Mouse (Mus musculus): Measurements from ENCODE around the gene Osbpl3. TPM values are rescaled to one million over a fixed set of nuclear protein-coding genes. Genes with fewer than 3 reads are reported as not detected.

The Osbpl3 gene
- polyA plus RNA-seq, 1 experiment from 2014 or later = 6.4 TPM

- Histone ChIP-seq H3K4me2 (ENCODE audit: low read depth, low read length) (no peak overlapping the region), H3K27me3 (ENCODE audit: control insufficient read depth, insufficient read depth, low read depth, low read length) (no peaks in the 10 kb centered on the region), H3K36me3 (ENCODE audit: control insufficient read depth, insufficient read depth, low read length) (no peaks in the 10 kb centered on the region), H3K9ac (ENCODE audit: low read length) (no peak overlapping the region), H3K9me3 (ENCODE audit: control insufficient read depth, low read length) (no peaks in the 10 kb centered on the region), H3K4me3 (ENCODE audit: low read length) (no peak overlapping the region), H3K27ac (ENCODE audit: low read length) (no peak overlapping the region), H3K4me1 (replicated peaks; ENCODE audit: control insufficient read depth, insufficient read depth, low read length) (no peaks in the 10 kb centered on the region)
- no peak for ATAC-seq (ENCODE audit: low read depth)
- 80% methylated on average over 4 of the region's 4 CpGs for WGBS
Measured at GRCm38 (mm10) chr6:50402872-50403271, 53.1 kb downstream of the Osbpl3 start.

- no peak overlapping the region for H3K27ac ChIP-seq (ENCODE audit: low read length)
- H3K9me3 ChIP-seq (ENCODE audit: control insufficient read depth, low read length) = no peaks in the 10 kb centered on the region
- no peak for ATAC-seq (ENCODE audit: low read depth)
- H3K4me3 ChIP-seq (ENCODE audit: low read length) = no peak overlapping the region
- H3K4me1 ChIP-seq (replicated peaks; ENCODE audit: control insufficient read depth, insufficient read depth, low read length) = no peaks in the 10 kb centered on the region
- no peaks in the 10 kb centered on the region for H3K36me3 ChIP-seq (ENCODE audit: control insufficient read depth, insufficient read depth, low read length)
- H3K9ac ChIP-seq (ENCODE audit: low read length) = no peak overlapping the region
- WGBS = 80% methylated on average over 6 of the region's 6 CpGs
- H3K4me2 ChIP-seq (ENCODE audit: low read depth, low read length) = no peak overlapping the region
- H3K27me3 ChIP-seq (ENCODE audit: control insufficient read depth, insufficient read depth, low read depth, low read length) = no peaks in the 10 kb centered on the region
Measured at GRCm38 (mm10) chr6:50400234-50400633, 55.8 kb downstream of the Osbpl3 start.

- Histone ChIP-seq H3K4me1 (replicated peaks; ENCODE audit: control insufficient read depth, insufficient read depth, low read length) (no peaks in the 10 kb centered on the region), H3K9ac (ENCODE audit: low read length) (no peak overlapping the region), H3K36me3 (ENCODE audit: control insufficient read depth, insufficient read depth, low read length) (no peaks in the 10 kb centered on the region), H3K4me2 (ENCODE audit: low read depth, low read length) (no peak overlapping the region), H3K27ac (ENCODE audit: low read length) (no peak overlapping the region), H3K9me3 (ENCODE audit: control insufficient read depth, low read length) (no peaks in the 10 kb centered on the region), H3K4me3 (ENCODE audit: low read length) (no peak overlapping the region), H3K27me3 (ENCODE audit: control insufficient read depth, insufficient read depth, low read depth, low read length) (no peaks in the 10 kb centered on the region)
- ATAC-seq (ENCODE audit: low read depth) = no peak
- 57% methylated on average over 7 of the region's 7 CpGs for WGBS
Measured at GRCm38 (mm10) chr6:50399427-50400195, 56.4 kb downstream of the Osbpl3 start.

GRCm38 (mm10) chr6:50398324-50398723, 57.7 kb downstream of the Osbpl3 start:
- Histone ChIP-seq H3K4me3 (ENCODE audit: low read length) (no peak overlapping the region), H3K27ac (ENCODE audit: low read length) (no peak overlapping the region)
- no peak for ATAC-seq (ENCODE audit: low read depth)

GRCm38 (mm10) chr6:50397116-50397515, 58.9 kb downstream of the Osbpl3 start:
- Histone ChIP-seq H3K27me3 (ENCODE audit: control insufficient read depth, insufficient read depth, low read depth, low read length) (no peaks in the 10 kb centered on the region), H3K9ac (ENCODE audit: low read length) (no peak overlapping the region), H3K4me3 (ENCODE audit: low read length) (no peak overlapping the region), H3K4me1 (replicated peaks; ENCODE audit: control insufficient read depth, insufficient read depth, low read length) (no peaks in the 10 kb centered on the region), H3K9me3 (ENCODE audit: control insufficient read depth, low read length) (no peaks in the 10 kb centered on the region), H3K36me3 (ENCODE audit: control insufficient read depth, insufficient read depth, low read length) (no peaks in the 10 kb centered on the region), H3K27ac (ENCODE audit: low read length) (no peak overlapping the region), H3K4me2 (ENCODE audit: low read depth, low read length) (no peak overlapping the region)
- no peak for ATAC-seq (ENCODE audit: low read depth)
- WGBS = 44% methylated on average over 5 of the region's 5 CpGs

More at GRCm38 (mm10) chr6:50398324-50398723, 57.7 kb downstream of the Osbpl3 start:
- H3K4me1 ChIP-seq (replicated peaks; ENCODE audit: control insufficient read depth, insufficient read depth, low read length) = no peaks in the 10 kb centered on the region
- no peaks in the 10 kb centered on the region for H3K27me3 ChIP-seq (ENCODE audit: control insufficient read depth, insufficient read depth, low read depth, low read length)
- no peak overlapping the region for H3K4me2 ChIP-seq (ENCODE audit: low read depth, low read length)
- 84% methylated on average over 6 of the region's 6 CpGs for WGBS
- H3K9ac ChIP-seq (ENCODE audit: low read length) = no peak overlapping the region
- H3K9me3 ChIP-seq (ENCODE audit: control insufficient read depth, low read length) = no peaks in the 10 kb centered on the region
- no peaks in the 10 kb centered on the region for H3K36me3 ChIP-seq (ENCODE audit: control insufficient read depth, insufficient read depth, low read length)

GRCm38 (mm10) chr6:50395641-50396312, 60.2 kb downstream of the Osbpl3 start:
- H3K27ac ChIP-seq (ENCODE audit: low read length) = no peak overlapping the region
- ATAC-seq (ENCODE audit: low read depth) = no peak
- no peak overlapping the region for H3K4me3 ChIP-seq (ENCODE audit: low read length)
- no peak overlapping the region for H3K4me2 ChIP-seq (ENCODE audit: low read depth, low read length)
- H3K4me1 ChIP-seq (replicated peaks; ENCODE audit: control insufficient read depth, insufficient read depth, low read length) = no peaks in the 10 kb centered on the region
- H3K36me3 ChIP-seq (ENCODE audit: control insufficient read depth, insufficient read depth, low read length) = no peaks in the 10 kb centered on the region
- no peaks in the 10 kb centered on the region for H3K27me3 ChIP-seq (ENCODE audit: control insufficient read depth, insufficient read depth, low read depth, low read length)
- no peak overlapping the region for H3K9ac ChIP-seq (ENCODE audit: low read length)
- no peaks in the 10 kb centered on the region for H3K9me3 ChIP-seq (ENCODE audit: control insufficient read depth, low read length)
- 69% methylated on average over 7 of the region's 7 CpGs for WGBS

GRCm38 (mm10) chr6:50394432-50394831, 61.6 kb downstream of the Osbpl3 start:
- no peak for ATAC-seq (ENCODE audit: low read depth)
- Histone ChIP-seq H3K27ac (ENCODE audit: low read length) (no peak overlapping the region), H3K9ac (ENCODE audit: low read length) (no peak overlapping the region), H3K4me1 (replicated peaks; ENCODE audit: control insufficient read depth, insufficient read depth, low read length) (no peaks in the 10 kb centered on the region), H3K4me3 (ENCODE audit: low read length) (no peak overlapping the region), H3K4me2 (ENCODE audit: low read depth, low read length) (no peak overlapping the region), H3K27me3 (ENCODE audit: control insufficient read depth, insufficient read depth, low read depth, low read length) (no peaks in the 10 kb centered on the region), H3K9me3 (ENCODE audit: control insufficient read depth, low read length) (no peaks in the 10 kb centered on the region), H3K36me3 (ENCODE audit: control insufficient read depth, insufficient read depth, low read length) (no peaks in the 10 kb centered on the region)
- WGBS = 72% methylated on average over 3 of the region's 3 CpGs

GRCm38 (mm10) chr6:50393960-50394359, 62.0 kb downstream of the Osbpl3 start:
- H3K9ac ChIP-seq (ENCODE audit: low read length) = no peak overlapping the region
- WGBS = 83% methylated on average over 8 of the region's 8 CpGs
- ATAC-seq (ENCODE audit: low read depth) = no peak
- no peaks in the 10 kb centered on the region for H3K27me3 ChIP-seq (ENCODE audit: control insufficient read depth, insufficient read depth, low read depth, low read length)
- no peaks in the 10 kb centered on the region for H3K9me3 ChIP-seq (ENCODE audit: control insufficient read depth, low read length)
- H3K4me2 ChIP-seq (ENCODE audit: low read depth, low read length) = no peak overlapping the region
- no peaks in the 10 kb centered on the region for H3K4me1 ChIP-seq (replicated peaks; ENCODE audit: control insufficient read depth, insufficient read depth, low read length)
- no peaks in the 10 kb centered on the region for H3K36me3 ChIP-seq (ENCODE audit: control insufficient read depth, insufficient read depth, low read length)
- no peak overlapping the region for H3K27ac ChIP-seq (ENCODE audit: low read length)
- no peak overlapping the region for H3K4me3 ChIP-seq (ENCODE audit: low read length)

GRCm38 (mm10) chr6:50391951-50392350, 64.0 kb downstream of the Osbpl3 start:
- ATAC-seq (ENCODE audit: low read depth) = no peak
- H3K4me2 ChIP-seq (ENCODE audit: low read depth, low read length) = no peak overlapping the region
- H3K4me3 ChIP-seq (ENCODE audit: low read length) = no peak overlapping the region
- H3K4me1 ChIP-seq (replicated peaks; ENCODE audit: control insufficient read depth, insufficient read depth, low read length) = no peaks in the 10 kb centered on the region
- no peaks in the 10 kb centered on the region for H3K36me3 ChIP-seq (ENCODE audit: control insufficient read depth, insufficient read depth, low read length)
- no peak overlapping the region for H3K9ac ChIP-seq (ENCODE audit: low read length)
- H3K9me3 ChIP-seq (ENCODE audit: control insufficient read depth, low read length) = no peaks in the 10 kb centered on the region
- H3K27ac ChIP-seq (ENCODE audit: low read length) = no peak overlapping the region
- no peaks in the 10 kb centered on the region for H3K27me3 ChIP-seq (ENCODE audit: control insufficient read depth, insufficient read depth, low read depth, low read length)
- 87% methylated on average over 3 of the region's 3 CpGs for WGBS
